Mouse (Mus musculus) Patski (cell line): Measurements from ENCODE around the gene Cirbp. TPM values are rescaled to one million over a fixed set of nuclear protein-coding genes. Genes with fewer than 3 reads are reported as not detected.

Experiments used
- ATAC-seq: fragments of 100-300 bp; one replicate; pipeline ENCODE4 v1.8.0; 2021
- CTCF ChIA-PET: fragments of 350-600 bp; sonication (Branson Sonifier 250); formaldehyde crosslinking; loops from one replicate; lab custom pipeline; 2022; ENCODE audit warnings: inconsistent platforms; lab: Charles Lee
- POLR2A ChIA-PET: fragments of 350-600 bp; sonication (Branson Sonifier 250); formaldehyde crosslinking; loops from one replicate; lab custom pipeline; 2022; ENCODE audit warnings: antibody characterized with exemption, inconsistent platforms; lab: Charles Lee
- DNase-seq: peaks from one replicate; pipeline ENCODE4 v3.0.0-alpha.2; 2011; ENCODE audit warnings: low read depth, low spot score
- H3K27me3 ChIP-seq: fragments of 371-371 bp; one replicate; pipeline ENCODE4 v1.5.1; 2021
- CTCF ChIP-seq: fragments of 100-300 bp; IDR thresholded peaks from one replicate; pipeline ENCODE4 v1.5.1; 2021
- in situ Hi-C: fragments of 300-500 bp; cut with MboI; formaldehyde crosslinking; loops from 3 replicates; pipeline ENCODE4 v1.11.1; 2018; ENCODE audit warnings: low pct_unique_long_range_greater_than_20kb, mixed read lengths
- polyA plus RNA-seq: library from polyadenylated mRNA; unstranded; gene quantifications from one replicate; pipeline ENCODE4 v1.2.3, GENCODE M21; 2021

Gene Cirbp
- 62.1 TPM for polyA plus RNA-seq

DNA sequence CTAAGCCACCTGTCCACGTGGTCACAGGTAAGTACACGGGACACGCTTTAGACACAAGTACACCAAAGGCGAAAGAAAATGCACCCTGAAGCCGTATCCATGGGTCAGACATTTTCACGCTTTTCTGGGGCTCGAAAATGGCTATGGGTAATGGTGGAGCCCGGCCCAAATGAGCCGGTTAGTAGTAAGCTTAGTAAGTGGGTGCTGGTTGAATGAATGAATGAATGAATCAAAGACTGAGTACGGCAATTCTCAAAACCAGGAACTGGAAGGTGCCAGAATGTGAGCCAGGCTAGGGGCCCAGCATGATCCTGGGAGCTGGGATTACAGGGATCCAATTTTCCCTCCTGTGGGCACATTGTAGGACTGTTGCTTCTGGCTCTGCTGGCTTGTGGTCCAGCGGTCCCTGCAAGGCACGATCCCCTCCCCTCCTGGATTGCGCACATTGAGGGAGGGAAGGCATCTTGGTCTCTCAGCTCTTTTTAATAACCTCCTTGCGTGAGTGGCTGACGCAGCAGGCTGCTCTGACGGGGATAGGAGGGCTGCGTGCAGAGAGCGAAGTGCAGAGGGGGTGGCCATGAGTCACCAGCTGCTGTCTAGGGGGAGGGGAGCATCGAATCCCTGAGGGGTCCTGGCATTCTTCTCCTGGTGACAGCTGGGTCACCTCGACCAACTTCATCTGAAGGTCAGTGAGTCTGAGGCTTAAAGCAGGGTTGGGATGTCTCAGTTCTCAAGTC is at the start of gene Cirbp:
TSS of gene Cirbp (plus strand) at position 594 of the 737 bp plus-strand sequence.
- DNase-seq = no peak
- in situ Hi-C loops = no loop called here
- no peak for ATAC-seq
- POLR2A ChIA-PET = interaction anchor here (0.6 to 11.6 kb wide), 5 partner anchors 16 to 180 kb away, joined by 3 to 191 read pairs (median 3); partner anchors contain the start of genes Cbarp and Midn
- CTCF ChIA-PET = interaction anchor here (0.9 to 4.4 kb wide), 16 partner anchors 11 to 208 kb away, joined by 3 to 69 read pairs (median 5); partner anchors contain the start of genes Cbarp, Cnn2, Stk11 and Tmem259
- no peak for TF ChIP-seq CTCF
- no peaks in the 10 kb centered on the region for H3K27me3 ChIP-seq

DNA sequence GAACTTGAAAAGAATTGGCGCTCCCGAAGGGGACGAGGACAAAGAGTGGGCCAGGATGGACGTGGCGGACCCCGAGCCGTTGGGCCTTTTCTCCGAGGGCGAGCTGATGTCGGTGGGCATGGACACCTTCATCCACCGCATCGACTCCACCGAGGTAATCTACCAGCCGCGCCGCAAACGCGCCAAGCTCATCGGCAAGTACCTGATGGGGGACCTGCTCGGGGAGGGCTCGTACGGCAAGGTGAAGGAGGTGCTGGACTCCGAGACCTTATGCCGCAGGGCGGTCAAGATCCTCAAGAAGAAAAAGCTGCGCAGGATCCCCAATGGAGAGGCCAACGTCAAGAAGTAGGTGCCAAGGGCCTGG is 49.2 kb upstream of the Cirbp start:
- DNase-seq (no peak), ATAC-seq (no peak)
- H3K27me3 ChIP-seq = no peaks in the 10 kb centered on the region
- in situ Hi-C loops = loop anchor here (10.0 kb wide), 1 partner anchor 62 kb away; no protein-coding TSS in a partner anchor
- POLR2A ChIA-PET = interaction anchor here (0.6 to 1.8 kb wide), 10 partner anchors 11 to 132 kb away, joined by 3 to 7 read pairs (median 4); partner anchors contain the start of genes Cbarp and Sbno2
- TF ChIP-seq CTCF = no peak
- CTCF ChIA-PET = interaction anchor here (1.5 to 3.4 kb wide), 3 partner anchors 10 to 49 kb away, joined by 3 to 12 read pairs (median 8); partner anchors contain the start of gene Cirbp

DNA sequence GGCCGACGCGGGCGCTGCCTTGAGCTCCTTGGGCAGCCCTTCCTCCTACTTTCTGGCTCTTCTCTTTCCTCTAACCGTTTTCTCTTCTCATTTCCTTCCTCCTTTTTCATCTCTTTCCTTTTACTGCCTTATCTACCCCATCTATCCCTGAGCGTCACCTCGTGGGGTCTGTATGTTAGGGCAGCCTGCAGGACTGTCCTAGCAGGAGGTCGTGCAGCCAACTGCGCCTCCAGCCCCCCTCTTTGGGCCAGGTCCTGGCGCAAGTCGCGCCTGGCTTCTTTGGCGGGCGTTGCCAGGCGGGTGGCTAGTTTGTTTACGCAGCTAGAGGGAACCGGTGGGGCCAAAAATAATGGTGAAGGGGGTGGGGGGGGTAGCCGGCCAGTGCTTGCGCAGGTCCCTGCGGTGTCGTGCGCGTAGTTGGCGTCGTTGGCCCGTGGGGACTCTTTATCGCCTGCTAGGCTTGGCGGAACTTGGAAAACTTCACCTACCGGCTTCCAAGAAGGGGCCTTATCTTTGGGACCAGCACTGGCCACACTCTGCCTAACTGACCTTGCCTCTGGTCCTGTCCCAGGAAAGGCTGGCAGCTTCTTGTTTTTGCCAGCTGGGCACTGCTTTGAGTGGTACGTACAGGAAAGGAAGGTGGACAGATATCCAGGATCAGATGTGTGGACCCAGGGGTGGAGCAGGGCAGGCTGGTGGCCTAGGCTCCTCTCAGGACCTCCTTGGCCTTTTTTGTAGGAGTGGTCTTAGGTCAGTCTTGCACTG is 48.7 kb upstream of the Cirbp start:
- no peak for TF ChIP-seq CTCF
- ChIA-PET POLR2A (interaction anchor here (0.6 to 1.8 kb wide), 14 partner anchors 10 to 132 kb away, joined by 3 to 7 read pairs (median 3); partner anchors contain the start of genes Cbarp and Sbno2), CTCF (interaction anchor here (1.1 to 3.4 kb wide), 4 partner anchors 10 to 48 kb away, joined by 3 to 12 read pairs (median 6); partner anchors contain the start of gene Cirbp)
- DNase-seq = no peak
- in situ Hi-C loops = loop anchor here (10.0 kb wide), 1 partner anchor 62 kb away; no protein-coding TSS in a partner anchor
- no peaks in the 10 kb centered on the region for H3K27me3 ChIP-seq
- no peak for ATAC-seq

DNA sequence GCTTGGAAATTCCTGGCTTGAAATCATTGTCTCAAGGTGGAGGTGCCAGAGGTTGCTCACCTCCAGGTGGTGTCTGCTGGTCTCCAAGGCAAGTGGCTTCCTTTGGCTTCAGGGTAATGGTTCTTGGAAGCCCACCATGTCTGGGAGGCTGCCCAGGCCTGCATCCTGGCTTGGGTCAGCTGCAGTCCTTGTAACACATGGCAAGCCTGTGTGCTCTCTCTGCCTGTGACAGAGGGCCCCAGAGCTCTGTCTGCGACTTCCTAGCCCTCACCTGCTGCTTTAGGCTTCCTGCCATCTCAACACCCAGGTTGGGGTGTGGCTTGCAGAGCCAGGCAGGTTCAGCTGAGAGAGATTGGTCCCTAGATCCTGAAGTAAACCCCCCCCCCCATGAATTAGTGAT is 48.0 kb upstream of the Cirbp start:
- no peak for TF ChIP-seq CTCF
- CTCF ChIA-PET = interaction anchor here (1.0 to 3.4 kb wide), 5 partner anchors 9 to 66 kb away, joined by 3 to 12 read pairs (median 4); partner anchors contain the start of gene Cirbp
- POLR2A ChIA-PET = interaction anchor here (0.6 to 1.8 kb wide), 9 partner anchors 9 to 133 kb away, joined by 3 to 9 read pairs (median 3); partner anchors contain the start of gene Cbarp
- ATAC-seq (no peak), DNase-seq (no peak)
- H3K27me3 ChIP-seq = no peaks in the 10 kb centered on the region
- in situ Hi-C loops = loop anchor here (10.0 kb wide), 1 partner anchor 63 kb away; no protein-coding TSS in a partner anchor

DNA sequence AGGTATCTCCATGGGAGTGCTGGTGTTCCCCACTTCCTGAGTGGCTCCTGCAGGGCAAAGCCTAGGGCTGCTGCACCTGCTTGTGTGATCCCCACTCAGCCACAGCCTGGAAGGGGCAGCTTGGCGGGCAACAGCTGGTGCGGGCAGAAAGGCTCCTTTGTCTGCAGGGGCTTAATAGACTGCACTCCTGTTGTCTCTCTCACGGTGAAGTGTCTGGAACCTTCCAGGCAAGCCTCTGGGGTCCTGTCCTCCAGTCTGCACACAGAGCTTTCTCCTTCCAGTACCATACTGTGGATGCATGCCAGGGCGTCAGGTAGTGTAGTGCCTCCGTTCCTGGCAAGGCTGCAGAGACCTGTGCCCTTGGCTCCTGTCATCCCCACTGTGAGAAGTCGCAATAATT is 47.2 kb upstream of the Cirbp start:
- TF ChIP-seq CTCF = no peak
- CTCF ChIA-PET = interaction anchor here (0.8 to 3.4 kb wide), 5 partner anchors 8 to 66 kb away, joined by 3 to 12 read pairs (median 4); partner anchors contain the start of gene Cirbp
- H3K27me3 ChIP-seq = no peaks in the 10 kb centered on the region
- in situ Hi-C loops = loop anchor here (10.0 kb wide), 1 partner anchor 64 kb away; no protein-coding TSS in a partner anchor
- DNase-seq (no peak), ATAC-seq (no peak)
- POLR2A ChIA-PET = interaction anchor here (0.8 to 1.5 kb wide), 4 partner anchors 12 to 66 kb away, joined by 3 to 9 read pairs (median 4); no protein-coding TSS in a partner anchor

DNA sequence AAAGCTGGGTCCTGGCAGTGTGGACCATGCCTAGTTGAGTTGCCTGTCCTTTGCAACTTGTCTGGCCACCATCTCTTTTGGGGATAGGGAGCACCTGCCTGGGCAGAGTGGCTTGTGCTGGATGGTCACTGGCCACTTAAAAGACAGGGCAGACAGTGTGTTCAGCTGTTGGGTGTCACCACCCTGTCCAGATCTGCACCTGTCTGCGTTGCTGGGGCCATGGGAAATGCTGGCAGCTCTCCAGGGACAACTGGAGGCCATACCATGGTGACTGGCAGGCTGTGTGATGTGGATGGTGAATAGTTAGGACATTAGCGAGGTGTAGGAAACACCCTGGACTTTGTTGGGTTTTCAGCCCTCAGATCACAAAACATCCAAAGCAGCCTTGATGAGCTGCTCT is 45.6 kb upstream of the Cirbp start:
- POLR2A ChIA-PET = interaction anchor here (0.7 to 1.4 kb wide), 5 partner anchors 10 to 161 kb away, joined by 3 to 4 read pairs (median 3); partner anchors contain the start of genes Cbarp and Tmem259

DNA sequence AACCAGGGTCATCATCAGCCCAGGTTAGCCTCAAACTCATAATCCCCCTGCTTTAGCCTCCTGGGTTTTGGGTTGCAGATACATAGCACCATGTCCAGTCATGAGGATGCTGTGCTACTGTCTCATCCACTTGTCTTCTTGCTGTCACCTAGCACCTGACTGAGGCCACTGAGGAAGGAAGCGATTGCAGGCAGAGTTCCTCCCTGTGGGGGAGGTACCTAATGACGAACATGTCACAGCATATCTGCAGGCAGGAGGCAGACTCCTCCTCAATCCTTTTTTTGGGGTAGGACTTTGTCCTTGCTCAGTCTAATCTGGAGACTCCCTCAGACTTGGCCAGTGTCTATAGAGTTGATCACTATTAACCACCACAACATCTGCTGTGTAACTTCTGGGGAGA is 44.1 kb upstream of the Cirbp start:
- CTCF ChIA-PET = no interaction called here

More for the DNA sequence above, 45.6 kb upstream of the Cirbp start:
- no peak for DNase-seq
- TF ChIP-seq CTCF = no peak
- in situ Hi-C loops = no loop called here
- H3K27me3 ChIP-seq = no peaks in the 10 kb centered on the region
- CTCF ChIA-PET = interaction anchor here (1.1 to 3.4 kb wide), 4 partner anchors 10 to 45 kb away, joined by 3 to 12 read pairs (median 4); partner anchors contain the start of gene Cirbp
- no peak for ATAC-seq

DNA sequence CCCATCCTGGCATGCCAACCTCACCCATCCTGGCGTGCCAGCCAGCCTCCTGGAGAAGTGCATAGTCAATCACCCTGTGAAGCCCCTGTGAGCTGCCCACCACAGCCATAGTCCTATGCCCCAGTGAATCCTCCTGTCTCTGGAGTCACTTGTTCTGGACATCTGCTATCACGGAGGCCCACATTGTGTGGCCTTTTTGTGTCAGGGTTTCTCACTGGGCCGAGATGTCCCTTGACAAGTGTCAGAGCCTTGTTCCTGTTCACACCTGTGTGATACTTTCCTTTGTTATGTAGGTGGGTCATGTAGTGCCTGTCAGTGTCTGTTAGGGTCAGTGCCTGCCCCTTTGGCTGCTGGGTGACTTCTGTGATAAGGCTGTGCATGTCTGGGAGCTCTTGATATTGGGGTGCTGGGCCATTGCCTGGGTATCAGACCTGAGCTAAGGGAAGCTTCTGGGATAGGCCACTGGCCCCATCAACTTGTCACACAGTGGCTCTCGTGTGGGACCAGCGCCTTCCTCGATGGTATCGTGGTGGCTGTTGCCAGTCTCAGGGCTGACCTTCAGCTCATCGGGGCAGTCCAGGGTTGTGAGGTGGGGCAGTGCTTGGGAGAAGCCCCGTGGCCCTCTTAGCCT is 41.7 kb upstream of the Cirbp start:
- CTCF ChIA-PET = no interaction called here

More for the DNA sequence above, 44.1 kb upstream of the Cirbp start:
- in situ Hi-C loops = no loop called here
- no peak for TF ChIP-seq CTCF
- ATAC-seq = no peak
- no peak for DNase-seq
- POLR2A ChIA-PET = no interaction called here
- H3K27me3 ChIP-seq = no peaks in the 10 kb centered on the region

DNA sequence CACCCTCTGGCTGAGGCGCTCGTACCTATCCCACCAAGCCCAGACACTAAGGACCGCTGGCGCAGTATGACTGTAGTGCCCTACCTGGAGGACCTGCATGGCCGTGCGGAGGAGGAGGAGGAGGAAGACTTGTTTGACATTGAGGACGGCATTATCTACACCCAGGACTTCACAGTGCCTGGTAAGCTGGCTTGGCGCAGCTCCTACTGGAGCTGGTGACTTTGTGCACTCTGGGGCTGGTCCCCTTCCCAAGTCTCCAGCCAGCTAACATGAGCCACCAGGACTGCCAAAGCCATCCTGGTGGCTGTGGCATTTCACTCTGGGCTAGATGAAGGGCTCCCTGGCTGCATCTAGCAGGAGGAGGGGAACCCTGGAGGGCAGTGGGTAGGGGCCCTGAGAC is 37.9 kb upstream of the Cirbp start:
- TF ChIP-seq CTCF = no peak
- DNase-seq (no peak), ATAC-seq (no peak)
- in situ Hi-C loops = no loop called here
- no peaks in the 10 kb centered on the region for H3K27me3 ChIP-seq
- POLR2A ChIA-PET = interaction anchor here (1.7 kb wide), 1 partner anchor 10 kb away, joined by 6 read pairs; no protein-coding TSS in a partner anchor
- CTCF ChIA-PET = interaction anchor here (1.1 to 1.7 kb wide), 2 partner anchors 10 to 144 kb away, joined by 3 to 8 read pairs; partner anchors contain the start of gene Tmem259

More for the DNA sequence above, 41.7 kb upstream of the Cirbp start:
- ATAC-seq = no peak
- in situ Hi-C loops = no loop called here
- TF ChIP-seq CTCF = no peak
- POLR2A ChIA-PET = interaction anchor here (1.0 to 2.6 kb wide), 2 partner anchors 10 to 72 kb away, joined by 4 to 8 read pairs; no protein-coding TSS in a partner anchor
- no peaks in the 10 kb centered on the region for H3K27me3 ChIP-seq
- no peak for DNase-seq
